In the genomic region with DNA sequence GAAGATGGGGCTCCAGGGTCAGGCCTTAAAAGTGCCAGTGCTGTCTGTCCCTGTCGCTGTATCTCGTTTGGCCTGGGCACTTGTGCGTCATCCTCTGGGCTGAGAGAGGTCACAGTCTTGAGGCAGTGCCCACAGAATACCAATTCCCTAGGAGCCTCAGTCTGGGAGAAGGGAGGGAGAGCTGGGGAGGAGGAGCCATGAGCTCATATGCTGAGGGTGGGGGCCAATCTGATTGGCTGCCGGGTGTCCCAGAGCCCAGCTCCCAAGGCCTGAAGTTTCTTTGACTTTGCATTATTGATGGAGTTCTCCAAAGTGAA, we compare ENCODE assay signal across 10 mouse cellular contexts. TPM values are rescaled to one million over a fixed set of nuclear protein-coding genes. Genes with fewer than 3 reads are reported as not detected.
DNase-seq lines count a peak whose midpoint lies in the region; ATAC-seq and TF ChIP-seq lines count a peak whose summit lies in the region.
"Had no signal": no experiment of that assay in that cellular context is flagged by ENCODE, and none has a peak within 500 bp of the region (broad histone marks: within the 10 kb centered on the region; RNA-seq: fewer than 3 reads in every experiment).

No protein-coding gene starts in this region.

- DNase-seq in gastrocnemius, adult 2 months: peak; percentile 89
- no peak for DNase-seq in gastrocnemius, postnatal 4 days (ENCODE audit: low spot score in 2 of 2)
- peak; percentile 68 for DNase-seq in adrenal gland, postnatal 25 days
- DNase-seq in natural killer cell, adult 2 months (ENCODE audit: low spot score in 2 of 2): no peak
- DNase-seq in left cerebral cortex, postnatal 14 days (ENCODE audit: low spot score in 2 of 2): no peak

- peaks cover 13% of the 10 kb centered on the region for H3K4me1 ChIP-seq in forebrain, embryonic 15.5 days
- peaks cover 58% of the 10 kb centered on the region for H3K4me1 ChIP-seq in hindbrain, embryonic 13.5 days (replicated peaks)
- peaks cover 38% of the 10 kb centered on the region for H3K4me1 ChIP-seq in olfactory bulb, adult 2 months (ENCODE audit: control insufficient read depth, insufficient read depth, low read length)

- H3K27ac ChIP-seq in gastrocnemius, adult 2 months: peak overlapping the region; percentile 97
- peak overlapping the region; percentile 53; the same call in 1 of the 2 replicates for H3K27ac ChIP-seq in forebrain, embryonic 15.5 days (replicated peaks)
- H3K27ac ChIP-seq in hindbrain, embryonic 13.5 days: peak overlapping the region; percentile 81
- H3K27ac ChIP-seq in olfactory bulb, adult 2 months (ENCODE audit: insufficient read depth, low read depth, low read length): peak overlapping the region; percentile 81

- H3K4me2 ChIP-seq in forebrain, embryonic 15.5 days (replicated peaks): no peak overlapping the region
- peak overlapping the region; percentile 35 for H3K4me2 ChIP-seq in hindbrain, embryonic 13.5 days

- TF ChIP-seq POLR2A in olfactory bulb, adult 2 months (IDR thresholded peaks at IDR 0.05; ENCODE audit: insufficient read depth, low read depth, low read length): no peak

- no peaks in the 10 kb centered on the region for H3K9me3 ChIP-seq in forebrain, embryonic 15.5 days
- H3K9me3 ChIP-seq in hindbrain, embryonic 13.5 days: no peaks in the 10 kb centered on the region

- H3K9ac ChIP-seq in forebrain, embryonic 15.5 days (replicated peaks): no peak overlapping the region
- H3K9ac ChIP-seq in hindbrain, embryonic 13.5 days: no peak overlapping the region

- no peaks in the 10 kb centered on the region for H3K27me3 ChIP-seq in forebrain, embryonic 15.5 days
- no peaks in the 10 kb centered on the region for H3K27me3 ChIP-seq in hindbrain, embryonic 13.5 days

- H3K4me3 ChIP-seq in gastrocnemius, adult 2 months: peak overlapping the region; percentile 76
- no peak overlapping the region for H3K4me3 ChIP-seq in forebrain, embryonic 15.5 days
- no peak overlapping the region for H3K4me3 ChIP-seq in hindbrain, embryonic 13.5 days
- no peak overlapping the region for H3K4me3 ChIP-seq in olfactory bulb, adult 2 months (ENCODE audit: insufficient read depth, low read depth, low read length)

- intact Hi-C loops in gastrocnemius, adult 2 months (cut with DNase I): loop anchor here (2.0 kb wide), 1 partner anchor 14 kb away; no protein-coding TSS in a partner anchor
- intact Hi-C loops in left cerebral cortex, postnatal 14 days (cut with DNase I): no loop called here

- no peaks in the 10 kb centered on the region for H3K36me3 ChIP-seq in forebrain, embryonic 15.5 days
- H3K36me3 ChIP-seq in hindbrain, embryonic 13.5 days: no peaks in the 10 kb centered on the region

- peak; percentile 47; the same call in 1 of the 2 replicates for ATAC-seq in forebrain, embryonic 15.5 days (replicated peaks)
- ATAC-seq in hindbrain, embryonic 13.5 days (ENCODE audit: low FRiP score): peak; percentile 57; the same call in 1 of the 2 replicates

- 21% methylated on average over 4 of the region's 4 CpGs for WGBS in forebrain, embryonic 15.5 days
- 7% methylated on average over 4 of the region's 4 CpGs for WGBS in hindbrain, embryonic 13.5 days
- WGBS in olfactory bulb, adult 2 months: 42% methylated on average over 4 of the region's 4 CpGs

- no peak for TF ChIP-seq CTCF in gastrocnemius, adult 2 months (IDR thresholded peaks at IDR 0.05)
- no peak for TF ChIP-seq CTCF in olfactory bulb, adult 2 months (IDR thresholded peaks at IDR 0.05; ENCODE audit: insufficient read depth, low read depth, low read length)

RNA-seq across cellular contexts. Expression of a gene that starts 5.7 kb away (rescaled TPM):
- 100 to 1,000 TPM; 223 to 228 TPM for total RNA-seq in gastrocnemius, adult 2 months (2021)
- total RNA-seq in gastrocnemius, postnatal 4 days (2021): 100 to 1,000 TPM in 1 of 2 experiments, 10 to 100 TPM in 1; 96.7 to 121 TPM
- 20.9 and 22.8 TPM in 2 replicates for total RNA-seq in adrenal gland, postnatal 25 days (2021)
- 9.0 and 10.0 TPM in 2 replicates for polyA plus RNA-seq in forebrain, embryonic 15.5 days (2015; fragmentation: Nextera tagmentation; extraction: Ambion mirVana)
- polyA plus RNA-seq in hindbrain, embryonic 13.5 days (2015; fragmentation: Nextera tagmentation; extraction: Ambion mirVana): 8.1 and 12.2 TPM in 2 replicates
- polyA plus RNA-seq in olfactory bulb, adult 2 months (2012; ENCODE audit: insufficient read depth, insufficient read length, low replicate concordance, missing spikeins): not detected in 2 replicates
- 10 to 100 TPM; 71.9 to 87.1 TPM for total RNA-seq in left cerebral cortex, postnatal 14 days (2021)

RNA-seq across cellular contexts. Expression of a gene that starts 29.0 kb away (rescaled TPM):
- total RNA-seq in gastrocnemius, adult 2 months (2021): not detected
- not detected for total RNA-seq in gastrocnemius, postnatal 4 days (2021)
- total RNA-seq in adrenal gland, postnatal 25 days (2021): not detected in 2 replicates
- polyA plus RNA-seq in forebrain, embryonic 15.5 days (2015; fragmentation: Nextera tagmentation; extraction: Ambion mirVana): 0.18 and 0.23 TPM in 2 replicates
- 0.22 TPM in 1 of 2 replicates, not detected in the other for polyA plus RNA-seq in hindbrain, embryonic 13.5 days (2015; fragmentation: Nextera tagmentation; extraction: Ambion mirVana)
- polyA plus RNA-seq in olfactory bulb, adult 2 months (2012; ENCODE audit: insufficient read depth, insufficient read length, low replicate concordance, missing spikeins): not detected in 2 replicates
- total RNA-seq in left cerebral cortex, postnatal 14 days (2021): under 1 TPM; 0.46 to 0.82 TPM
- total RNA-seq: CH12.LX; common myeloid progenitor, adult 5-6 weeks had no signal

RNA-seq across cellular contexts. Expression of a gene that starts 29.4 kb away (rescaled TPM):
- total RNA-seq in gastrocnemius, adult 2 months (2021): 1 to 10 TPM; 9.3 to 9.8 TPM
- 10 to 100 TPM; 21.7 to 33.0 TPM for total RNA-seq in gastrocnemius, postnatal 4 days (2021)
- 30.8 and 37.7 TPM in 2 replicates for total RNA-seq in adrenal gland, postnatal 25 days (2021)
- 3.2 and 3.7 TPM in 2 replicates for polyA plus RNA-seq in forebrain, embryonic 15.5 days (2015; fragmentation: Nextera tagmentation; extraction: Ambion mirVana)
- 0.27 and 0.55 TPM in 2 replicates for polyA plus RNA-seq in hindbrain, embryonic 13.5 days (2015; fragmentation: Nextera tagmentation; extraction: Ambion mirVana)
- 767 and 807 TPM in 2 replicates for polyA plus RNA-seq in olfactory bulb, adult 2 months (2012; ENCODE audit: insufficient read depth, insufficient read length, low replicate concordance, missing spikeins)
- total RNA-seq in left cerebral cortex, postnatal 14 days (2021): 100 to 1,000 TPM; 854 to 877 TPM
- total RNA-seq: CH12.LX had no signal

RNA-seq across cellular contexts. Expression of a gene that starts 34.5 kb away (rescaled TPM):
- total RNA-seq in gastrocnemius, adult 2 months (2021): 1 to 10 TPM; 2.5 to 7.6 TPM
- total RNA-seq in gastrocnemius, postnatal 4 days (2021): 10 to 100 TPM; 12.9 to 15.0 TPM
- 9.9 and 10.9 TPM in 2 replicates for total RNA-seq in adrenal gland, postnatal 25 days (2021)
- 2.2 and 3.6 TPM in 2 replicates for polyA plus RNA-seq in forebrain, embryonic 15.5 days (2015; fragmentation: Nextera tagmentation; extraction: Ambion mirVana)
- 3.2 and 5.3 TPM in 2 replicates for polyA plus RNA-seq in hindbrain, embryonic 13.5 days (2015; fragmentation: Nextera tagmentation; extraction: Ambion mirVana)
- not detected in 2 replicates for polyA plus RNA-seq in olfactory bulb, adult 2 months (2012; ENCODE audit: insufficient read depth, insufficient read length, low replicate concordance, missing spikeins)
- total RNA-seq in left cerebral cortex, postnatal 14 days (2021): 10 to 100 TPM; 17.1 to 19.6 TPM
- total RNA-seq: CH12.LX; common myeloid progenitor, adult 5-6 weeks had no signal

RNA-seq across cellular contexts. Expression of a gene that starts 40.7 kb away (rescaled TPM):
- 1 to 10 TPM in 1 of 2 experiments, under 1 TPM in 1; 0.71 to 1.4 TPM for total RNA-seq in gastrocnemius, adult 2 months (2021)
- under 1 TPM in 1 of 2 experiments, not detected in 1; 0.10 TPM for total RNA-seq in gastrocnemius, postnatal 4 days (2021)
- 0.82 and 1.5 TPM in 2 replicates for total RNA-seq in adrenal gland, postnatal 25 days (2021)
- 0.17 and 0.18 TPM in 2 replicates for polyA plus RNA-seq in forebrain, embryonic 15.5 days (2015; fragmentation: Nextera tagmentation; extraction: Ambion mirVana)
- polyA plus RNA-seq in hindbrain, embryonic 13.5 days (2015; fragmentation: Nextera tagmentation; extraction: Ambion mirVana): 0.12 and 0.49 TPM in 2 replicates
- polyA plus RNA-seq in olfactory bulb, adult 2 months (2012; ENCODE audit: insufficient read depth, insufficient read length, low replicate concordance, missing spikeins): not detected in 2 replicates
- total RNA-seq in left cerebral cortex, postnatal 14 days (2021): under 1 TPM; 0.25 to 0.37 TPM
- total RNA-seq: CH12.LX; common myeloid progenitor, adult 5-6 weeks had no signal

Comparison
In these comparisons a context has a peak if more than half of its experiments do, and no peak if none do; other contexts are left out.
1. DNase-seq: peak in gastrocnemius, adult 2 months (single experiment) and adrenal gland, postnatal 25 days (single experiment); none in gastrocnemius, postnatal 4 days (0 of 2), natural killer cell, adult 2 months (0 of 2) and left cerebral cortex, postnatal 14 days (0 of 2).
2. RNA of a gene that starts 29.4 kb away (total RNA-seq): 854 to 877 TPM in left cerebral cortex, postnatal 14 days; 30.8 to 37.7 TPM in adrenal gland, postnatal 25 days, 21.7 to 33.0 TPM in gastrocnemius, postnatal 4 days and 9.3 to 9.8 TPM in gastrocnemius, adult 2 months; every median in the first group is over 10 times any median in the second.
3. Peak in every context shown above with its lines, with median percentiles within 50 percentile points of each other: H3K27ac ChIP-seq.